Mouse (Mus musculus) mouse embryonic stem cell (cell line): Measurements from ENCODE around the gene Snd1.

ENCODE experiments used
- in situ Hi-C, 2 experiments: fragments of 300-500 bp; cut with MboI; formaldehyde crosslinking; loops; 1 replicate in 1 of 2; 3 replicates in 1 of 2; pipeline ENCODE4 v1.14.3; 2019 to 2020; ENCODE audit warnings: low sequenced_read_pairs in 2 of 2, low pct_unique_long_range_greater_than_20kb in 1 of 2, mixed read lengths in 1 of 2; ENCODE audit not compliant: unreplicated experiment in 1 of 2

The Snd1 gene

DNA sequence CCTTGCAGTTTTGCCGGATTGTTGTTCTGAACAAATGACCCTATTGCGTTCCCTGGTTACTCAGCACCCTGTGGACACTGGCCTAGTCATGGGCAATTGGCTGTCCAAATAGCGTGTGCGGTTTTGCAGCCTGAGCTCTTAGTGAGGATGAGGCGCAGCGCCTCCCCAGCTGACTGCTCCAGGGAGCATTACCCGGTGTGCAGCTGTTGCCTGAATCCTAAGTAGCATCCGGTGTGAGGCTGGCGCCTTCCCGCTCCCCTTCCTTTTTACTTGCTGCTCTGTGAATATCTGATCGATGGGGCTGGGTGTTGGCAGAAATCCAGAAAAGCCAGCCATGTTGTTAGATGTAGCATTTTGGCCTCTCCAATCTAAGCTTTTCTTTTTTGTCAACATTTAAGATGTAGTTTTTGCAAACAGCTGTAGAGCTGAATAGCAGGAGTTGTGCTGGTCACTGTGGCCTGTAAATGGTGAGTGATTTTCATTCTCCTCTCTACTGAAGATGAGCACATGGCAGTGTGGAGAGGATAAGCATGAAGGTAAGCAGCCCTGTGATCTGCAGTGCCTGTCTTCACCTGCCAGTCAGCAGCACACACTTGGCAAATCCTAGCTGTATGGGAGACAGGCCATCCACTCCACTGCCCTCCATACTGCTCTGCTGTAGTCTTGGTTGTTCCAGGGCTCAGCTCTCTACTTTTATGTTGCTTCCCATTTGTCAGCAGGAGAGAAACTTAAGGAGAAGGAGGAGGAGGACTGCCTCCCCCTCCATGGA, 98.2 kb downstream of the Snd1 start:
- in situ Hi-C loops, result no loop called here

- in situ Hi-C loops, result no loop called here
Measured at GRCm38 (mm10) chr6:28576356-28577264, 101.7 kb downstream of the Snd1 start.

DNA sequence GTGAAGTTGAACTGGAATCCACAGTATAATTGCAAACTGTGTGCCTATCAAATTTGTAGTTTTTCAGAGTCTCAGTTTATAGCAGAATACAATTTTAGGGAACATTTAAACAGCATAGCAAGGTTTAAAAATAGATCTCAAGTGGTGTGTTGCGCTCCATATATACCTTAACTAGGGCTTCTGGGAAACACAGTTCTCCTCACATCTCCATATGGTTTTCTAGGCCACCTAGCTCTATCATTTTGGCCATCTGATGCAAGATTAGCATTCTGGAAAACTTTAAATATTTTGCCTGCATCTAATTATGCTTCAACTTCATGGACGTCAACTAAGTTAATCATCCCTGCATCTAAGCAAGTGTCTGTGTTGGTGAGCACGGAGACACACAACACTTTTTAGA, 107.9 kb downstream of the Snd1 start:
- in situ Hi-C loops, result no loop called here

GRCm38 (mm10) chr6:28583399-28583798, 108.5 kb downstream of the Snd1 start:
- in situ Hi-C loops, result no loop called here

GRCm38 (mm10) chr6:28586806-28587205, 111.9 kb downstream of the Snd1 start:
- in situ Hi-C loops, result no loop called here

GRCm38 (mm10) chr6:28588494-28589171, 113.7 kb downstream of the Snd1 start:
- in situ Hi-C loops, result no loop called here

DNA sequence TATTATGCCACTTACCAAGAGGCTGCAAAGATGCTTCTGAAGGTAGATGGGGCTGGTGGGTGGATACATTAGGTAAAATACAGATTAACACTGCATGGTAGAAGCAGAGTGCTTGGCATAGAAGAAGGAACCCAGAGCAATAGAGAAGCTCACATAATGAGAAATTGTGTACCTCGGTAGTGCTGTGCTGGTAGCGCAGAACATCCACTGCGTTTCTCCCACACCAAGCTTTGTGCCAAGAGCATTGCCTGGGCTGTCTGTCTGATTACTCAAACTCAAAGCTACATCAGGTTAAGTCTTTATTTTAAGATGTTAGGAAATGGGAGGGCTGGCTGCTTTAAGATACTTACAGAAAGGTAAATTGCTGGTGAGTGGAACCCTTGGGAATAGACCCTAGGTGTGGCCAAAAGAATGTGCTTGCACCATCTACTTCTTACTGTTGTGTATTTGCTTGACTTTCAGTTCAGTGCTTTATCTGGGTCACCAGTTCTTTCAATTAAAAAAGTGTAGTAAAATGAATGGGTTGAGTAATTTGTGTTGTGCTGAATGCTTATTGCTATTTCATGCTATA, 117.5 kb downstream of the Snd1 start:
- in situ Hi-C loops, result no loop called here

DNA sequence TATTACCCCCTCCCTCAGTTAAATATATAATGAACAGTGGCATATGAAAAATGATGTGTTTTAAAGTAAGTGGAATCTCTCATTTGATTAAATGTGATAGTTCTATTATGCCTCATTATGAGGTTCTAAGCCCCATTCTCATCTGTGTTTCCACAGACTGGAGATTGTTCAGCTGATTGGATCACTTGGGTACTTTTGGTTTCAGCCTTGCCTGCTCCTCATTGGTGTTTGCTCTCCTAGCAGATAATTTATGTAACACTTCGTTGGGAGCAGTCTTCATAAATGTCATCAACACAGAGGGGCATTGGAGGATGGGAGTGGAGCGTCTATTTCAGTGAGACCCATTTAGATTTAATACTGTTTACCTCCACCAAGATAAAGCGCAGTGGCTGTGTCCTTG, 118.8 kb downstream of the Snd1 start:
- in situ Hi-C loops, result no loop called here

DNA sequence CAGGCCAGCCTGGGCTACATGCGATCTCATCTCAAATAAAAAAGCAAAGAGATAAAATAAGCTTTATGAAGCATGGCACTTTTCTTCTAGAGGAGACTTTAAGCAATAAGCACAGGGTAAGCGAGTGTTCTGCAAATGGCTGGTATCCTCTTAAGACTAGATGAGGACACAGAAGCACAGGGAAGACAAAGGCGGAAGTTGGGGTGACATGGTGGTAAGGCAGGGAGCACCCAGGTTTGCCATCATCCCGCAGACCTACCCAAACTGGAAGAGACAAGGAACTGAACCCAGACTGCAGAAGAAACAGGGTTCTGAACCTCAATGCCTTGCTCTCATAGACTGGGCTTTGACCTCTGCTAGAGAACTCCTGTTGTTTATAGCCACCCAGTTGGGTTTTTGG, 119.8 kb downstream of the Snd1 start:
- in situ Hi-C loops, result no loop called here

GRCm38 (mm10) chr6:28595231-28595630, 120.3 kb downstream of the Snd1 start:
- in situ Hi-C loops, result no loop called here

DNA sequence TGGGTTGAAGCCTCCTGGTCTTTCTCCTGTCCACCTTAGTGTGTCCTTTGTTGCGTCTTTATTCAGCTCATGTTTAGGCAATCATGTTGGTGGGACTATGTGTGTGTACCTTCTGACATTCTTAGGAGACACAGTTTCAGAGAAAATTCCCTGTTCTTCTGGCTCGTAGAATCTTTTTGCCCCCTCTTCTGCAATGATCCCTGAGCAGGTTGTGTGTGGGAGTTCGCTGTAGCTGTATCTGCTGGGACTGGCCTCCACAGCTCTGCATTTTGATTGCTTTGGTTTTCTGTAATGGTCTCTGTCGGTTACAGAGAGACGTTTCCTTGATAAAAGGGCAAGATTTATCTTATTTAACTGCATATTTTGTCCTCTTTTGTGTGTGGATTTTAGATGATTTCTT, 122.3 kb downstream of the Snd1 start:
- in situ Hi-C loops, result no loop called here

GRCm38 (mm10) chr6:28599120-28599519, 124.2 kb downstream of the Snd1 start:
- in situ Hi-C loops, result no loop called here

DNA sequence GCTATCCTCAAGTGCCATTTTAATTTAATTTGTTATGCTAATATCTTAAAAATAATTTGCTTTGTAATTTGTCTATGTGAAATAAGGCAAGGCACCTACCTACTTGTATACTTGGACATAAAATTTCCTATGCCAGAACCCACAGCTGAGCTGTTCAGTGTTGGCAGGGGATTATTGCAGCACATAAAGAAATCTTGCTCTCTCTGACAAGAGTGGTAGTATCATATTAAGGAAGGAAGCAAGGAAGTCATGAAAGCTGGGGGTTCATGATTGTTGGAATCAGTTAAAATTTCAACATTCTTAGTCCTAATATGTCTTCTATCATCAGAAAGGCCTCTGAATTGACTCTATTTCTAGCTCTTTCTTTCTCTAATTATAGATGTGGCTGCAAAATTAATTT, 125.5 kb downstream of the Snd1 start:
- in situ Hi-C loops, result no loop called here

GRCm38 (mm10) chr6:28603401-28603800, 128.5 kb downstream of the Snd1 start:
- in situ Hi-C loops, result no loop called here

DNA sequence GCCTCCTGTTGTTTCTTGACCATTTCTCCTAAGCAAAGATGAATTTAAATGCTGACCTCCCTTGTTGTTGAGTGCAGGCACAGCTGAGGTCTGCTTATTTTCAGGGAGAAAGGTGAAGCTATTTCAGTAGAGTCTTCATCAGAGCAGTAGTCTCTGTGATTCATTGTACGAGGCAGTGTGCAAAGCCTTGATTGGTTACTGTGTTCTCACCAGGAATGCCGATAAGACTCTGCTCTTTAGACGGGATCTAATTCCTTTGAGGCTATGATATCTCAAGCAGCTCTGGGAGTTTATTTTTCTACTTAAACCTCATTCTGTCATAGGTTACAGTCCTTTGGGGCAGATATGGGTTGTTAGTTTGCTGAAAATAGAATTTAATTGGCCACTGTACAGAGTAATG, 128.9 kb downstream of the Snd1 start:
- in situ Hi-C loops, result no loop called here

DNA sequence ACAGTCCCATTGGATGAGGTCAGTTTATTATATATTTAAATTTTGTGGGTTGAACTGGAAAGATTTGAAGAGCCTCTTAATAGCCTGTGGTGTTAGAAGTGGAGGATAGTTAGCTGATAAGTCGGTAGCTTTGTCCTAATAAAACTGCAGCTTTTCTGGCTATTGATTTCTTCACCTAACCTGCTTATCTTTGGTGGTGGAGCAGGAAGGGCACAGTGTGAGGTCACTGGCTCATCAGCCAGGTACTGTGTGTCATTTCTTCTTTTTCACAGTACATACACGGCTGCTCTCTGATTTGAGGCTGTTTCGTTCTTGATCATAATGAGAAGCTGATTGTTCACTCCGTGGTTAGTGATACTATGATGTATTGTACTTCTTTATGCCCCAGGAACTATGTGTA, 134.4 kb downstream of the Snd1 start:
- in situ Hi-C loops, result no loop called here

GRCm38 (mm10) chr6:28610127-28610526, 135.2 kb downstream of the Snd1 start:
- in situ Hi-C loops, result no loop called here

DNA sequence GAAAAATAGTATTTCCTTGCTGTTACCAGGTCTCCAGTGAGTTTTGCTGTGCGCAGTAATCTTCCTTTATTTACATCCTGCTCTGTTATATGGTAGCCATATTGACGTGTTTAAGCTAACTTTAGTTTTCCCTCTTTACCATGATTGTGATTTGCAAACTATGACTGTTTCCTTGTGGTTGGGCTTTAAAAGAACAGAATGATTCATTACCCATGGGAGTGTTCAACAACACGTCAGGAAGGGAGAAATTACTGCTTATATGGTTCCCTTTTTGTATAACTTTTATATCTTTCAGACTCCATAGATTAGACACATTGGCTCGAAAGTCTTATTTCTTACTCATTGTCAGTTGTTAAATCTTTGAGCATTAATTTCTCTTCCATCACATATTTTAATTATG, 138.5 kb downstream of the Snd1 start:
- in situ Hi-C loops, result no loop called here

- in situ Hi-C loops, result no loop called here
Measured at GRCm38 (mm10) chr6:28614856-28615255, 139.9 kb downstream of the Snd1 start.
